Mouse (Mus musculus) midbrain, embryonic 14.5 days (tissue): ENCODE measurements around the gene Coa4. TPM values are rescaled to one million over a fixed set of nuclear protein-coding genes. Genes with fewer than 3 reads are reported as not detected.

Experiments
- ATAC-seq: fragments of 200-750 bp; cut with Nextera tagmentation; 2 replicates; pipeline ENCODE4 v1.8.0; 2017; ENCODE audit warnings: moderate number of reproducible peaks, moderate library complexity; ENCODE audit not compliant: low FRiP score, low TSS enrichment
- DNase-seq: peaks from one replicate; pipeline ENCODE4 v3.0.0-alpha.2; 2015
- H3K27ac ChIP-seq: fragments of 300-500 bp; sonication (generic); replicated peaks from 2 replicates; pipeline ENCODE4 v1.5.1; 2014; ENCODE audit warnings: mild to moderate bottlenecking, low read depth, low read length, moderate library complexity
- H3K27me3 ChIP-seq: fragments of 300-500 bp; sonication (generic); 2 replicates; pipeline ENCODE4 v1.6.1; 2014; ENCODE audit warnings: low read length, control low read depth, mixed read lengths; ENCODE audit not compliant: control insufficient read depth, insufficient read depth
- H3K36me3 ChIP-seq: fragments of 300-500 bp; sonication (generic); 2 replicates; pipeline ENCODE4 v1.6.1; 2014; ENCODE audit warnings: low read length, control low read depth; ENCODE audit not compliant: control insufficient read depth, insufficient read depth
- H3K4me1 ChIP-seq: fragments of 300-500 bp; sonication (generic); 2 replicates; pipeline ENCODE4 v1.6.1; 2014; ENCODE audit warnings: mild to moderate bottlenecking, antibody characterized with exemption, low read length, control low read depth; ENCODE audit not compliant: control insufficient read depth, insufficient read depth
- H3K4me2 ChIP-seq: fragments of 300-500 bp; sonication (generic); 2 replicates; pipeline ENCODE4 v1.6.1; 2014; ENCODE audit warnings: mild to moderate bottlenecking, low read length, moderate library complexity
- H3K4me3 ChIP-seq: fragments of 300-500 bp; sonication (generic); replicated peaks from 2 replicates; pipeline ENCODE4 v1.5.1; 2014; ENCODE audit warnings: low read depth, low read length
- H3K9ac ChIP-seq: fragments of 300-500 bp; sonication (generic); replicated peaks from 2 replicates; pipeline ENCODE4 v1.6.1; 2014; ENCODE audit warnings: mild to moderate bottlenecking, low read length, moderate library complexity
- H3K9me3 ChIP-seq: fragments of 300-500 bp; sonication (generic); 2 replicates; pipeline ENCODE4 v1.6.1; 2016; ENCODE audit warnings: low read length, control low read depth, mixed read lengths; ENCODE audit not compliant: control insufficient read depth
- WGBS: fragments of 180-500 bp; shearing (Covaris S2); extraction: QIAGEN DNeasy Blood & Tissue Kit; methylation state at CpG from one replicate; pipeline ENCODE4 v1.1.7; 2014; 5-methylcytosine and 5-hydroxymethylcytosine counted together
- polyA plus RNA-seq: library from polyadenylated mRNA; unstranded; fragments of >200 nt; fragmentation: Nextera tagmentation; extraction: Ambion mirVana; gene quantifications from 2 replicates; pipeline ENCODE4 v1.2.1, GENCODE M21; 2014

Gene Coa4
- polyA plus RNA-seq, 1 experiment from 2014 or later = 16.6 TPM

GRCm38 (mm10) chr7:100544437-100544836, 7.6 kb downstream of the Coa4 start:
- no peaks in the 10 kb centered on the region for H3K4me1 ChIP-seq
- no peaks in the 10 kb centered on the region for H3K9me3 ChIP-seq
- no peak overlapping the region for H3K9ac ChIP-seq
- no peak overlapping the region for H3K4me2 ChIP-seq
- no peaks in the 10 kb centered on the region for H3K27me3 ChIP-seq
- H3K36me3 ChIP-seq = peaks cover 25% of the 10 kb centered on the region
- ATAC-seq (no peak), DNase-seq (no peak)
- no peak overlapping the region for H3K27ac ChIP-seq
- no peak overlapping the region for H3K4me3 ChIP-seq
- 71% methylated on average over 1 of the region's 1 CpGs for WGBS

GRCm38 (mm10) chr7:100547631-100548030, 10.8 kb downstream of the Coa4 start:
- Histone ChIP-seq H3K9me3 (no peaks in the 10 kb centered on the region), H3K4me3 (no peak overlapping the region), H3K36me3 (peaks cover 18% of the 10 kb centered on the region), H3K27ac (no peak overlapping the region), H3K9ac (no peak overlapping the region), H3K4me1 (no peaks in the 10 kb centered on the region), H3K4me2 (no peak overlapping the region), H3K27me3 (no peaks in the 10 kb centered on the region)
- WGBS = 86% methylated on average over 4 of the region's 4 CpGs
- DNase-seq (no peak), ATAC-seq (no peak)

- Histone ChIP-seq H3K4me2 (no peak overlapping the region), H3K4me3 (no peak overlapping the region), H3K27ac (no peak overlapping the region), H3K9me3 (no peaks in the 10 kb centered on the region), H3K36me3 (peaks cover 18% of the 10 kb centered on the region), H3K27me3 (no peaks in the 10 kb centered on the region), H3K4me1 (no peaks in the 10 kb centered on the region), H3K9ac (no peak overlapping the region)
- ATAC-seq (no peak), DNase-seq (no peak)
- WGBS = 84% methylated on average over 3 of the region's 3 CpGs
Measured at GRCm38 (mm10) chr7:100549796-100550195, 12.9 kb downstream of the Coa4 start.

GRCm38 (mm10) chr7:100550338-100551007, 13.6 kb downstream of the Coa4 start:
- Histone ChIP-seq H3K4me2 (no peak overlapping the region), H3K36me3 (peaks cover 18% of the 10 kb centered on the region), H3K4me3 (no peak overlapping the region), H3K27me3 (no peaks in the 10 kb centered on the region), H3K9me3 (no peaks in the 10 kb centered on the region), H3K9ac (no peak overlapping the region), H3K4me1 (peaks cover 5% of the 10 kb centered on the region; the same call in 1 of the 2 replicates), H3K27ac (no peak overlapping the region)
- 66% methylated on average over 5 of the region's 5 CpGs for WGBS
- peak; percentile 62 for DNase-seq
- no peak for ATAC-seq

- DNase-seq (peak; percentile 33), ATAC-seq (no peak)
- Histone ChIP-seq H3K4me1 (peaks cover 9% of the 10 kb centered on the region; the same call in 1 of the 2 replicates), H3K9ac (no peak overlapping the region; the same call in 1 of the 2 replicates), H3K4me3 (no peak overlapping the region), H3K9me3 (no peaks in the 10 kb centered on the region), H3K4me2 (no peak overlapping the region), H3K27ac (peak overlapping the region; percentile 90), H3K27me3 (no peaks in the 10 kb centered on the region), H3K36me3 (0 out of 2 replicates have a peak, but pooled peaks cover 6% of the 10 kb centered on the region)
- WGBS = 49% methylated on average over 5 of the region's 5 CpGs
Measured at GRCm38 (mm10) chr7:100554939-100555338, 18.1 kb downstream of the Coa4 start.

GRCm38 (mm10) chr7:100555431-100555951, 18.6 kb downstream of the Coa4 start:
- Histone ChIP-seq H3K27me3 (no peaks in the 10 kb centered on the region), H3K9ac (peak overlapping the region; percentile 27; the same call in 1 of the 2 replicates), H3K4me1 (peaks cover 9% of the 10 kb centered on the region; the same call in 1 of the 2 replicates), H3K9me3 (no peaks in the 10 kb centered on the region), H3K27ac (peak overlapping the region; percentile 90), H3K4me2 (peak overlapping the region; percentile 29; the same call in 1 of the 2 replicates), H3K4me3 (no peak overlapping the region), H3K36me3 (0 out of 2 replicates have a peak, but pooled peaks cover 6% of the 10 kb centered on the region)
- 21% methylated on average over 13 of the region's 13 CpGs for WGBS
- DNase-seq (peak; percentile 74), ATAC-seq (peak; percentile 62; the same call in 1 of the 2 replicates)

- Histone ChIP-seq H3K27ac (no peak overlapping the region), H3K4me2 (no peak overlapping the region), H3K27me3 (no peaks in the 10 kb centered on the region), H3K9me3 (no peaks in the 10 kb centered on the region), H3K4me3 (no peak overlapping the region), H3K4me1 (peaks cover 14% of the 10 kb centered on the region; the same call in 1 of the 2 replicates), H3K36me3 (0 out of 2 replicates have a peak, but pooled peaks cover 6% of the 10 kb centered on the region), H3K9ac (no peak overlapping the region)
- ATAC-seq (no peak), DNase-seq (no peak)
- 91% methylated on average over 5 of the region's 5 CpGs for WGBS
Measured at GRCm38 (mm10) chr7:100557241-100557640, 20.4 kb downstream of the Coa4 start.

GRCm38 (mm10) chr7:100559331-100559730, 22.5 kb downstream of the Coa4 start:
- DNase-seq (no peak), ATAC-seq (no peak)
- no peaks in the 10 kb centered on the region for H3K27me3 ChIP-seq

More at GRCm38 (mm10) chr7:100559331-100559730, 22.5 kb downstream of the Coa4 start:
- no peak overlapping the region for H3K4me2 ChIP-seq
- no peak overlapping the region for H3K4me3 ChIP-seq
- H3K9me3 ChIP-seq = no peaks in the 10 kb centered on the region
- peaks cover 21% of the 10 kb centered on the region; the same call in 1 of the 2 replicates for H3K4me1 ChIP-seq
- WGBS = 85% methylated on average over 4 of the region's 4 CpGs
- 0 out of 2 replicates have a peak, but pooled peaks cover 3% of the 10 kb centered on the region for H3K36me3 ChIP-seq
- H3K27ac ChIP-seq = no peak overlapping the region
- no peak overlapping the region for H3K9ac ChIP-seq
